Mouse (Mus musculus) induced T-regulatory cell, adult 2 months (primary cell): ENCODE measurements at regions not wholly inside any gene's neighbourhood (a gene's known extent, or its start where the extent isn't known, plus 50 kb on each side); places are given as distances from the start of the nearest gene placed in this dataset.

Experiments used
- DNase-seq: peaks from one replicate; pipeline ENCODE4 v3.0.0-alpha.2; 2012; ENCODE audit warnings: low read depth

DNA sequence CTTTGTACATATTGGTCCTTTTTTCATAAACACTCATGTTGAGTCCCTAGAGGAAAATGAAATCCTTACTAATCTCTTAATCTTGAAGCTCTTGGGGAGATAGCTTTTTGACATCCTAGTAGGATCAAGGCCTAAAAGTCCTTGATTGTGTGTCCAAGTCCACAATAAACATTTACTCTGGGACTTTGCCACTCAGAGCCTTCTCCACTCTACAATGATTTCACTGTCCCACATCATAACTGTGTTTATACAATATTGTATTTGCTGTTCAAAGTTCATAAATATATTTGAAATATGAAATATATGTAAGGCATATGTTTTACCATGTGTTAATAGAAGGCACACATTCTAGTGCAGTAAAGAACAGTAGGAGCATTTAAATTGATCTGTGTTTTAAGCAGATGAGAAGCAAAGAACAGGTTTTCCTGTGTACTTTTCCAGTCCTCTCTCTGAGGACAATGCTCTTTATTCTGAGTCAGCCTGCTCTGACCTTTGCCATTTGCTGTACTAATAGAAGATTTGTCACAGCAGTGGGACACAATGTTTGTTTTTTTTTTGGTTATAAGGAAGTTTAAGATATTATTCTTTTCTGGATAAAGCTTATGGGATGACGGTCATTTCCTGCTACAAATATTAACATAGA lies 130.7 kb upstream of the Gprin3 start:
- no peak for DNase-seq

DNA sequence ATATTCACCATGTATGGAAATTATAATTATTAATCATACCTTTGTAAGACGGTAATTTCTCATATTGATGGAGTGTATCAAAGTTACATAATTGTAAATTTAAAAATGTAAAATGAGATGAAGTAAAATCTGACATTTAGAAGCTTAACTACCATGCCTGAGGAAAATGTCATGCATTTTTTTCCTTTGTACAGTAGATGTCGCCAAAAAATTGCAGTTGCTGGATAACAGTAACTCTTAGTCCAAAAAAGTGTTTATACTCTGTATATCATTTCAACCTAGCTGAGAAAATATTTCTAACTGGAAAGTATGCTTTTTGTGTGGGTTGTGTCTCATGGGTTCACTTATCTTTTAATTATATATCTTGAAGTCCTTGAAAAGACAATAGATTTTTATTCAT lies 110.9 kb upstream of the Gprin3 start:
- no peak for DNase-seq

DNA sequence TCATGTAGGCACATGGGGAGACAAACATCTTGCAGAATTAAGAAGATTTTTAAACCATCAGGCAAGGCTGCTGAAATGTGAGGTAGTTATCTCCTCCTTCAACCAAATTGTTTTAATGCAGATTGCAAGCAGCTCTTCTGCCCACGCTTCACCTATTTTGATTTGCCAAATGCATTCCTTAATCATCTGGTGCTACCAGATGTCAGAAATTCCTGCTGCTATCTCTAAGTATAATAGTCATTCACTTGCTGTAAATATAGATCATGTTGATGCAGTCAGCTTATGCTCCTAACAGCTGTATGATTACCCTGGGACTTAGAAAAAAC lies 98.8 kb upstream of the Gprin3 start:
- no peak for DNase-seq

GRCm38 (mm10) chr6:59524095-59524939 lies 98.2 kb upstream of the Gprin3 start:
- no peak for DNase-seq

- DNase-seq, result no peak
Observed at GRCm38 (mm10) chr6:59522960-59523359, 96.9 kb upstream of the Gprin3 start.

GRCm38 (mm10) chr6:59500818-59501217 lies 74.7 kb upstream of the Gprin3 start:
- DNase-seq, result peak; percentile 40

GRCm38 (mm10) chr6:59498800-59499199 lies 72.7 kb upstream of the Gprin3 start:
- no peak for DNase-seq

DNA sequence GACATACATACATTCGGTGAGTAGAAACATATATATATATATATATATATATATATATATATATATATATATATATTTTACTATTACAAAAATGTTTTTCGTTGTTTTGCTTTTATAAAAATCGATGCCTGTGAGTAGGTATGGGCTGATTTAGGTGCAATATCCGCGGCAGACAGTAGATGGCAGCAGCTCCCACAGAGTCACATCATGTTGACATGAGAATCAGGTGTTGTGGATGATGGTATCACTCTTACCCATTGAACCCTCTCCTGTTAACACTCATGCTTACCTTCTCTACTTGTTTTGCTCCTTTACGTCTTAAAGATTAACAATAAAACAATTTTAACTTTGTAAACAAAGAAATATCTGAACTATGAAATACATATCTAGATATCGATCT lies 72.0 kb upstream of the Gprin3 start:
- DNase-seq, result peak; percentile 75

- no peak for DNase-seq
Observed at GRCm38 (mm10) chr6:59489001-59489575, 63.0 kb upstream of the Gprin3 start.

GRCm38 (mm10) chr6:59488386-59488785 lies 62.3 kb upstream of the Gprin3 start:
- no peak for DNase-seq

GRCm38 (mm10) chr6:59484004-59484403 lies 57.9 kb upstream of the Gprin3 start:
- DNase-seq, result no peak

DNA sequence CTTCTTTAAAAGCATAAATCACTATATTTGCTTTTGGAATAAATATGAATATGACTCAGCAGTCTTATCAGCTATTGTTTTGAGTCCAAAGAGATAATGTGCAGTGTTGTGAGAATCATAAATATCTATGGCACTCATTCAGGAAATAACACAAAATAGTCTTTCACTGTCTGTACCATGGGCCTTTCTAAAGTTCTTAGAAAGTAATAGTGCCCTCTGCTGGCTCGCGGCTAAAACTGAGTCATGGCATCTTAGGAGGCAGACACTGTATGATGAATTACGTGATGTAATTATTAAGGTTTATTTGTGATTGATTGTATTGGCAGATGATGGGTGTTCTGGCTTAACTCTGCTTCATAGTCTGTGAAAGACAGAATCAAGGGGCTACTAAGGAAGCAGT lies 57.5 kb upstream of the Gprin3 start:
- peak; percentile 84 for DNase-seq
